Mouse (Mus musculus): ENCODE measurements around the gene Alg6. TPM values are rescaled to one million over a fixed set of nuclear protein-coding genes. Genes with fewer than 3 reads are reported as not detected.

Gene Alg6
- total RNA-seq, 2 experiments from 2014 or later = 13.1 to 13.5 TPM

Other genes with a start within 250 kb of the Alg6 start
- not detected for gene Foxd3, start 59.4 kb upstream of the Alg6 start, total RNA-seq (2021)
- 10 to 100 TPM in 1 of 2 experiments, 1 to 10 TPM in 1; 9.4 to 11.6 TPM for gene Efcab7, start 113.5 kb downstream of the Alg6 start, total RNA-seq (2021)
- 10 to 100 TPM; 32.5 to 40.5 TPM for gene Pgm1, start 213.8 kb downstream of the Alg6 start, total RNA-seq (2021)
- gene Itgb3bp, start 214.1 kb downstream of the Alg6 start, total RNA-seq (2021) = 1 to 10 TPM; 4.1 to 4.5 TPM